Comparison of ENCODE assay signal across 12 mouse cellular contexts in genomic region chr7:139585183-139585821, GRCm38 (mm10). TPM values are rescaled to one million over a fixed set of nuclear protein-coding genes. Genes with fewer than 3 reads are reported as not detected.
DNase-seq lines count a peak whose midpoint lies in the region; ATAC-seq and TF ChIP-seq lines count a peak whose summit lies in the region.
"Had no signal": no experiment of that assay in that cellular context is flagged by ENCODE, and none has a peak within 500 bp of the region (broad histone marks: within the 10 kb centered on the region; RNA-seq: fewer than 3 reads in every experiment).

No protein-coding gene starts in this region.

- no peaks in the 10 kb centered on the region for H3K9me3 ChIP-seq in heart, embryonic 14.5 days (ENCODE audit: control insufficient read depth, low read length)
- no peaks in the 10 kb centered on the region for H3K9me3 ChIP-seq in midbrain, embryonic 11.5 days (ENCODE audit: control insufficient read depth, low read length)
- no peaks in the 10 kb centered on the region for H3K9me3 ChIP-seq in midbrain, embryonic 16.5 days (replicated peaks; ENCODE audit: control insufficient read depth, low read length, poor library complexity, severe bottlenecking)
- H3K9me3 ChIP-seq in limb, embryonic 11.5 days (ENCODE audit: control insufficient read depth, low read length), result no peaks in the 10 kb centered on the region
- H3K9me3 ChIP-seq in stomach, postnatal 0 days (ENCODE audit: control insufficient read depth, low read length), result no peaks in the 10 kb centered on the region

- no peak for DNase-seq in heart, adult 11 months
- DNase-seq in midbrain, embryonic 11.5 days (ENCODE audit: low spot score, missing footprints), result peak; percentile 92
- peak; percentile 50 for DNase-seq in limb, embryonic 11.5 days (ENCODE audit: low spot score)
- DNase-seq in stomach, postnatal 0 days (ENCODE audit: low spot score), result no peak
- DNase-seq in testis, postnatal 14 days (ENCODE audit: low spot score), result no peak
- DNase-seq in gastrocnemius, adult 8-10 months (ENCODE audit: low spot score in 2 of 2), result no peak
- DNase-seq: lung, postnatal 10 days; thymus, postnatal 4 days had no signal

- peak overlapping the region in 1 of 2 experiments; percentile 27; a peak in 2 of 4 replicates for H3K4me3 ChIP-seq in heart, embryonic 14.5 days (ENCODE audit: control insufficient read depth in 1 of 2, insufficient read depth in 1 of 2, low read depth in 1 of 2, low read length in 2 of 2)
- H3K4me3 ChIP-seq in midbrain, embryonic 11.5 days (ENCODE audit: low read depth, low read length), result peak overlapping the region; percentile 44
- no peak overlapping the region for H3K4me3 ChIP-seq in midbrain, embryonic 16.5 days (ENCODE audit: low read depth, low read length)
- H3K4me3 ChIP-seq in limb, embryonic 11.5 days (ENCODE audit: low read depth, low read length), result no peak overlapping the region
- 0 out of 2 replicates have a peak overlapping the region, but pooled peaks have one; percentile 1 for H3K4me3 ChIP-seq in stomach, postnatal 0 days (ENCODE audit: low read depth, low read length)

- H3K27ac ChIP-seq in heart, embryonic 14.5 days (replicated peaks in 1 of 2; ENCODE audit: control insufficient read depth in 1 of 2, insufficient read depth in 1 of 2, low read depth in 2 of 2, low read length in 2 of 2), result no peak overlapping the region
- H3K27ac ChIP-seq in midbrain, embryonic 11.5 days (ENCODE audit: low read depth, low read length), result no peak overlapping the region
- H3K27ac ChIP-seq in midbrain, embryonic 16.5 days (ENCODE audit: low read length), result no peak overlapping the region
- H3K27ac ChIP-seq in limb, embryonic 11.5 days (replicated peaks; ENCODE audit: low read depth, low read length), result no peak overlapping the region
- no peak overlapping the region for H3K27ac ChIP-seq in stomach, postnatal 0 days (replicated peaks)

- H3K27me3 ChIP-seq in heart, embryonic 14.5 days (ENCODE audit: control insufficient read depth, insufficient read depth, low read length), result peaks cover 89% of the 10 kb centered on the region
- peaks cover 91% of the 10 kb centered on the region for H3K27me3 ChIP-seq in midbrain, embryonic 11.5 days (ENCODE audit: control insufficient read depth, insufficient read depth, low read length)
- H3K27me3 ChIP-seq in midbrain, embryonic 16.5 days (ENCODE audit: control insufficient read depth, insufficient read depth, low read depth, low read length), result peaks cover 63% of the 10 kb centered on the region
- H3K27me3 ChIP-seq in limb, embryonic 11.5 days (ENCODE audit: control insufficient read depth, insufficient read depth, low read length), result peaks cover 83% of the 10 kb centered on the region
- peaks cover 32% of the 10 kb centered on the region; the same call in 1 of the 2 replicates for H3K27me3 ChIP-seq in stomach, postnatal 0 days (ENCODE audit: control insufficient read depth, insufficient read depth, low read length)

- 0 out of 2 replicates have a peak overlapping the region, but pooled peaks have one; percentile 43 for H3K4me2 ChIP-seq in heart, embryonic 14.5 days (ENCODE audit: low read length)
- peak overlapping the region; percentile 59 for H3K4me2 ChIP-seq in midbrain, embryonic 11.5 days
- H3K4me2 ChIP-seq in midbrain, embryonic 16.5 days (ENCODE audit: low read length), result no peak overlapping the region
- no peak overlapping the region for H3K4me2 ChIP-seq in limb, embryonic 11.5 days (ENCODE audit: low read depth, severe bottlenecking)
- H3K4me2 ChIP-seq in stomach, postnatal 0 days (replicated peaks; ENCODE audit: low read depth), result no peak overlapping the region

- 0 out of 2 replicates have a peak, but pooled peaks have one; percentile 20 for TF ChIP-seq CTCF in stomach, postnatal 0 days (IDR thresholded peaks at IDR 0.05; ENCODE audit: low read depth)

- no peak for TF ChIP-seq EP300 in stomach, postnatal 0 days (optimal IDR thresholded peaks at IDR 0.05)

- WGBS in heart, embryonic 14.5 days, result 4% methylated on average over 29 of the region's 29 CpGs
- WGBS in midbrain, embryonic 11.5 days, result 1% methylated on average over 29 of the region's 29 CpGs
- WGBS in midbrain, embryonic 16.5 days, result 2% methylated on average over 29 of the region's 29 CpGs
- 3% methylated on average over 29 of the region's 29 CpGs for WGBS in limb, embryonic 11.5 days
- WGBS in stomach, postnatal 0 days, result 5% methylated on average over 29 of the region's 29 CpGs

- peaks cover 11 to 38% of the 10 kb centered on the region in 2 experiments; a peak in 3 of 4 replicates for H3K4me1 ChIP-seq in heart, embryonic 14.5 days (ENCODE audit: control insufficient read depth in 2 of 2, insufficient read depth in 2 of 2, low read length in 2 of 2)
- H3K4me1 ChIP-seq in midbrain, embryonic 11.5 days (ENCODE audit: control insufficient read depth, insufficient read depth, low read length), result peaks cover 24% of the 10 kb centered on the region
- peaks cover 15% of the 10 kb centered on the region for H3K4me1 ChIP-seq in midbrain, embryonic 16.5 days (ENCODE audit: control insufficient read depth, insufficient read depth, low read length)
- peaks cover 18% of the 10 kb centered on the region for H3K4me1 ChIP-seq in limb, embryonic 11.5 days (ENCODE audit: control insufficient read depth, insufficient read depth, low read length)
- H3K4me1 ChIP-seq in stomach, postnatal 0 days (replicated peaks; ENCODE audit: control insufficient read depth, insufficient read depth), result 0 out of 2 replicates have a peak, but pooled peaks cover 2% of the 10 kb centered on the region

- no peaks in the 10 kb centered on the region for H3K36me3 ChIP-seq in heart, embryonic 14.5 days (ENCODE audit: control insufficient read depth, insufficient read depth, low read length)
- H3K36me3 ChIP-seq in midbrain, embryonic 11.5 days (ENCODE audit: control insufficient read depth, insufficient read depth, low read length), result no peaks in the 10 kb centered on the region
- H3K36me3 ChIP-seq in midbrain, embryonic 16.5 days (ENCODE audit: control insufficient read depth, insufficient read depth, low read length), result no peaks in the 10 kb centered on the region
- no peaks in the 10 kb centered on the region for H3K36me3 ChIP-seq in limb, embryonic 11.5 days (ENCODE audit: control insufficient read depth, insufficient read depth, low read length)
- no peaks in the 10 kb centered on the region for H3K36me3 ChIP-seq in stomach, postnatal 0 days (ENCODE audit: control insufficient read depth, insufficient read depth, low read length)

- ATAC-seq in heart, embryonic 14.5 days (ENCODE audit: insufficient number of reproducible peaks, insufficient read depth, low FRiP score, low read depth), result no peak
- ATAC-seq in midbrain, embryonic 11.5 days (ENCODE audit: low FRiP score), result no peak
- ATAC-seq in midbrain, embryonic 16.5 days, result no peak
- ATAC-seq in limb, embryonic 11.5 days (ENCODE audit: insufficient number of reproducible peaks, low FRiP score, low TSS enrichment, low read depth), result no peak
- no peak for ATAC-seq in stomach, postnatal 0 days (ENCODE audit: low FRiP score, low TSS enrichment)

- H3K9ac ChIP-seq in heart, embryonic 14.5 days (ENCODE audit: low read length), result no peak overlapping the region
- peak overlapping the region; percentile 55; the same call in 1 of the 2 replicates for H3K9ac ChIP-seq in midbrain, embryonic 11.5 days (ENCODE audit: low read length)
- H3K9ac ChIP-seq in midbrain, embryonic 16.5 days (ENCODE audit: low read depth, low read length), result no peak overlapping the region
- H3K9ac ChIP-seq in limb, embryonic 11.5 days (ENCODE audit: low read length), result no peak overlapping the region
- no peak overlapping the region for H3K9ac ChIP-seq in stomach, postnatal 0 days (ENCODE audit: low read length)

RNA-seq across cellular contexts. Expression of gene Nkx6-2, which starts 2.7 kb away (rescaled TPM):
- polyA plus RNA-seq in heart, embryonic 14.5 days (2014; fragmentation: Nextera tagmentation; extraction: Ambion mirVana), result 0.12 and 0.15 TPM in 2 replicates
- 48.3 and 54.7 TPM in 2 replicates for polyA plus RNA-seq in midbrain, embryonic 11.5 days (2014; fragmentation: Nextera tagmentation; extraction: Ambion mirVana)
- 2.5 and 4.5 TPM in 2 replicates for polyA plus RNA-seq in midbrain, embryonic 16.5 days (2015; fragmentation: Nextera tagmentation; extraction: Ambion mirVana)
- not detected in 2 replicates for polyA plus RNA-seq in limb, embryonic 11.5 days (2014; fragmentation: Nextera tagmentation; extraction: Ambion mirVana)
- polyA plus RNA-seq in stomach, postnatal 0 days (2015; fragmentation: Nextera tagmentation; extraction: Ambion mirVana), result 6.3 and 8.4 TPM in 2 replicates
- total RNA-seq in gastrocnemius, adult 8-10 months (2022), result not detected
- total RNA-seq: CH12.LX; neutrophil, adult 5-6 weeks had no signal

Comparison
In these comparisons a context has a peak if more than half of its experiments do, and no peak if none do; other contexts are left out.
1. H3K4me2 ChIP-seq: peak in heart, embryonic 14.5 days (single experiment) and midbrain, embryonic 11.5 days (single experiment); none in midbrain, embryonic 16.5 days (single experiment), limb, embryonic 11.5 days (single experiment) and stomach, postnatal 0 days (single experiment).
2. H3K4me3 ChIP-seq: peak in midbrain, embryonic 11.5 days (single experiment) and stomach, postnatal 0 days (single experiment); none in midbrain, embryonic 16.5 days (single experiment) and limb, embryonic 11.5 days (single experiment).
3. DNase-seq: peak in midbrain, embryonic 11.5 days (single experiment) and limb, embryonic 11.5 days (single experiment); none in heart, adult 11 months (single experiment), stomach, postnatal 0 days (single experiment), testis, postnatal 14 days (single experiment) and gastrocnemius, adult 8-10 months (0 of 2).